Mouse (Mus musculus): Measurements from ENCODE around the gene D330045A20Rik.

DNA sequence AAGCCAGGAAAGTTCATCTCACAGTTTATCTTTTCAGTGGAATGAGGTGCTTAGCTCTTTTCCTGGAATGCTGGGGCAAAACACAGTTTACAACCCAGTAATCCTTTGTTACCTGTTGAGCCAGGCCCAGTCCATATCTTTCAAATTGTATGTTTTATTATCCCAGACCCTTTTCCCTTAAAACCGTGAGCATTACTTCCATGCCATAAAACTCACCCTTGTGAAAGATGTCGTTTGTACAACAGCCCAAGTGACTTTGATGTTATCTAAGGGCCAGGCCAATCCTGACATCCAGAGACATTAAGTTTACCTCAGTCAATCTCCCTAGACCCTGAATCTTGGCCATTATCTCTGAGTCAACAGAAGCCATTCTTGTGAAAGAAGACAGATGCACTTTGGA is 23.4 kb upstream of the D330045A20Rik start:
- TF ChIP-seq CTCF (IDR thresholded peaks at IDR 0.05 in 2 of 3, conservative IDR thresholded peaks at IDR 0.05 in 1 of 3; ENCODE audit: control insufficient read depth in 1 of 3, insufficient read depth in 1 of 3, low read depth in 2 of 3, low read length in 3 of 3, poor library complexity in 1 of 3, severe bottlenecking in 1 of 3) = no peak
- TF ChIP-seq ELF1 (IDR thresholded peaks at IDR 0.05; ENCODE audit: low read depth, low read length) = no peak
- TF ChIP-seq BHLHE40 (IDR thresholded peaks at IDR 0.05; ENCODE audit: borderline replicate concordance, low read depth, low read length) = no peak
- no peak for TF ChIP-seq USF1 (IDR thresholded peaks at IDR 0.05; ENCODE audit: low read depth, low read length)
- TF ChIP-seq POLR2A (IDR thresholded peaks at IDR 0.05; ENCODE audit: control insufficient read depth in 1 of 2, insufficient read depth in 1 of 2, low read depth in 1 of 2, low read length in 2 of 2, poor library complexity in 1 of 2) = no peak
- TF ChIP-seq MYC (IDR thresholded peaks at IDR 0.05; ENCODE audit: low read depth, low read length) = no peak

Measured in MEL (cell line).